Mouse (Mus musculus) MEL-GATA-1-ER (cell line): ENCODE data around the gene Foxo6.

ENCODE experiments used
- DNase-seq: peaks from one replicate; pipeline ENCODE4 v3.0.0-alpha.2; 2012; ENCODE audit warnings: low read depth; ENCODE audit errors: extremely low read depth

Foxo6 gene

DNA sequence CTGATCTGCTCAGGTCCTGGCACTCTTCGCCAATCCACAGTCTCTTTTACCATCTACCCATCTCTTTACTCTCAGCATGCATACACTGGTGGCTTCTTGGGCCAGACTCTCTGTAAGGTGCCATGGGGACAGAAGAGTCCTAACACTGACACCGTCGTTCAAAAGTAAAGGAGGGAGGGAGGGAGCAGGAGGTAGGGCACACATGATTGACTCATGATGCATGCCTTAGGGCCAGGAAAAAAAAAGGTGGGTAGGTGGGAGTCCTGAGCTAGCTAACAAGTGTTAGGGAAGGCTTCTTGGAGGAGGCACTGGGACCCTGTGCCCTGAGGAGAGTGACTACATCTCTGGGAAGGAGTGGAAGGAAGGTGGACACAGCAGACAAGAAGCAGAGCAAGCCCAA lies 1.9 kb downstream of the Foxo6 start:
- no peak for DNase-seq

DNA sequence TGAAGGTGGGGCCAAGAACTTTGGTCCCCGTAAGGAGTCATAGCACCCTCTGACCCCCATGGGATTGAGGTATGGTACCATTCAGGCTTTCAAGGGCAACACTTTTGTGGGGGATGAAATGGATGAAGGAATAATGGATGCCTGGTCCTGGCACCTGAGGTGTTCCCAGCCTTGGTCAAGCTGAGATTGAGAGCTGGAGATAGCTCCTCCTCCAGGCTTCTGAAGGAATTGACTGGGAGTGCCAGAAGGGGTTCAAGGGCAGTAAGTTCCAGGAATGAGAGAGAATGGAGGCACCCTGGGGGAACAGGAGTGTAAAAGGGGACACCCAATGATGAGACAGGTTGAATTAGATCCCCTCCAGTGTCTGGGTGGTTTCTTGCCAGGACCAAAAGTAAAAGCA lies 3.0 kb downstream of the Foxo6 start:
- DNase-seq, result no peak

DNA sequence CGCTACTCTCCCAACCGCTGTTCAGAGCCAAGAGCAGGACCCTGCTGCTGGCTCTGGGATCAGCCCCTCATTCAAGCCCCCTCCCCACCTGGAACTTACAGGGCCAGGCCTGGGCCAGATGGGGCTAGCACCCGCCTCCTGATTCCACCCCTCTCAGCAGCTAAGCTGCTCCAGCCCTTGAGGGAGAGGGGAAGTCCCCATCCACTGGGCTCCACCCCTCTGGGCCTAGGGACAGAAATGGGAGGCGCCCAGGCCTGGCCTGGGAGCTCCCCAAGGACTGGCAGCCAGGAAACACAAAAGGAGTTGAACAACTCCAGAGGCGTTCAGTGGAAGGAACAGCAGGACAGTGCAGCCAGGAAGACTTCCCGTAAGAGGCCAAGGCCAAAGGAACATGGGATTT lies 4.0 kb downstream of the Foxo6 start:
- peak; percentile 75 for DNase-seq

DNA sequence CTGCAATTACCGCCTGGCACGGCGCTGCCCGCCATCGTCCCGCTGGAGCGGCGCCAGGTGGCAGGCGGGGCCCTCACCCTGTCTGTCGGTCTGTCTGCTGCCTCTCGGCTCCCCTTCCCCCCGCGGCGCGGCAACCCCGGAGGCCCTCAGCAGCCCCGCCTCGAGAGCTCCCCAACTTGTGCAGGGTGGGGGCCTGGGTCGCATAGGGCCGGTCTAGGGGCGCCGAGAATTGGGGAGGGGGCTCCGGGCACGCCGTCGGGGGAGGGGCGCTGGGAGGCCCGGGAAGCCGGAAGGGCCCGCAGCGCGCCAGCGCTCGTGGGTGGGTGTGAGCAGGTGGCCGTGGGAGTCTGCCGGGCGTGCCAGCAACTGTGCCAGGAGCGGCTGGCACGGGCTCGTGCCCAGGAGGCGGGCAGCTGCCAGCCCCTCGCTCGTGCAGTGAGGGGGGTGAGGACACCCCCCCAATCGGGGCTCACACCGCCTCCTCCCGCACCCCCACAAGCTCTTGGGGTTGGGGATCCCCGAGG lies 4.5 kb downstream of the Foxo6 start:
- no peak for DNase-seq

DNA sequence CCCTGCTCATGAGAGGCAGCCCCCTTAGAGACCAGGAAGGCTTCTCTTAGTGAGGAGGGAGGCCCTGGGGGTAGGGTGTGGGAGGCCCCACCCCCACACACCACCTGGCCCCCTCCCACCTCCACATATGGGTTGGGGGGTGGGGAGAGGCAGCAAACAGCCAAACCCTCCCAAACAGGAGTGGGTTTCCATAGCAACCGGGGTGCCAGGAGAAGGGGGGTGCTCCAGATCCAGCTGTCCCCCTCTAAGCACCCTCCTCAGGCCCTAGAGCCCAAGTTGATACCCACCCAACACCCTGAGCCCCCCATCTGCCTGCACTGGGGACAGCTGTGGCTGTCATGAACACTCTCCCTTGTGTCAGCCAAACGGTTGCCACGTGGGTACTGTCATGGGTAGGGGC lies 6.1 kb downstream of the Foxo6 start:
- no peak for DNase-seq

DNA sequence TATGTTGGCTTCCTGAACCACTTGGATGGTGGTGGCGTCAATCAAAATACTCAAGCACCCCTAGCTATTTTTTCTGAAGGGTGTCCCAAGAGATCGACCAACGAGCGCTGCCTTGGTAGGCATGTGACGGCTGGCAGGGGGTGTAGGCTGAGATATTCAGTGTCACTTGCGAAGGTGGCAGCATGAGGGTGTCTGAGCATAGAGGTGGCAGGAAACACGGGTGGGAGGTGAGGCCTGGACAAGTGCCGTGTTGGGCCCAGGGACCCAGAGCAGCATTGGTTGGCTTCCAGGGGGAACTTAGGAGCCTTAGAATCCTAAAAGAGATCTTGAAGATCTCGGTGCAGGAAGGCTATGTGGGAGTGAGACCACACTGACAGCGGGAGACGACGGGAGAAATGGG lies 6.7 kb downstream of the Foxo6 start:
- DNase-seq, result no peak

DNA sequence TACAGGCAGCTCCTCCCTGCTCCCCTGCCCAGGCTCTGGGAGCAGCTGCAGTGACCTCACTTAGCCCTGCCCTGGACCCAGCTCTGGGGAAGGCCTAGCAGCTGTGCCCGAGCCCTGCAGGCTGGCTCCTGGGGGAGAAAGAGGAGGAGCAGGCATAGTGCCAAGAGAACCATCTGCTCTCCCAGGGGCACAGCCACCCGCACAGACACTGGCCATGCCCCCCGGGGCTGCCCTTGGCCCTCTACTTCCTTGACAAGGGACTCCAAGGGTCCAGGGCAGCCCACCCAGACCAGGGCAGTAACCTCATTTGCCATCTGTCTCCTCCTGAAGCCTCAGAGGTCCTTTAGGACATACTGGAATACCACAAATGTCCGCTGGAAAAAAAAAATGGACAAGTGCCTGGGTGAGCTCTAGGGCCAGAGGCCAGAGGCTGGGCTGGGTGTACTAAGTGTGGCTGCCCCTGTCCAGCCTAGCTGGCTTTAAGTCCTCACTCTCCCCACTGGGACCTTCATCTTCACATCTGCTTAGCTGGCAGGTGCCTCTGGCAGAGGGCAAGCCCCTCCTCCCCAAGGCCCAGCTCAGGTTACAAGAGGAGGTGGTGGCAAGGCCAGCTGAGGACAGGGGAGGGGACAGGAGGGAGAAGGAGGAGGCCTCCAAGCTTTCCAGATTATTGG lies 9.8 kb downstream of the Foxo6 start:
- DNase-seq, result no peak

DNA sequence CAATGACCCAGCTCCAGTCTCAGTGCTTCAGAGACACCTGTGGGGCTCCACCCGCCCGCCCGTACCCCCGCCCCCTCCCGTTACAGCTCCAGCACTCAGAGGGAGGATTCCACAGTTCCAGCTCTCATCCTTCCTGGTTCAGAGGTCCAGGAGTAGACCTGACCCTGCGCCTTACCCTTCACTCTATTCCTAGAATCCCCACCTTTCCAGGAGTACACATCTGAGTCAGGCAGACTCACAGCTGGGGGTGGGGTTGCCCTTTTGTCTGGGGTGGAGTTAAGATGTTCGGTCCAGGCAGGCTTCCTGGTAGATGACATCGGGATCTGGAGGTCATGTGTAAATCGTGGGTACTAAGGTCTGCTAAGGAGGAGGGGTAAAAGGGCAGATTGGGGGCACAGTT lies 11.7 kb downstream of the Foxo6 start:
- DNase-seq, result no peak

DNA sequence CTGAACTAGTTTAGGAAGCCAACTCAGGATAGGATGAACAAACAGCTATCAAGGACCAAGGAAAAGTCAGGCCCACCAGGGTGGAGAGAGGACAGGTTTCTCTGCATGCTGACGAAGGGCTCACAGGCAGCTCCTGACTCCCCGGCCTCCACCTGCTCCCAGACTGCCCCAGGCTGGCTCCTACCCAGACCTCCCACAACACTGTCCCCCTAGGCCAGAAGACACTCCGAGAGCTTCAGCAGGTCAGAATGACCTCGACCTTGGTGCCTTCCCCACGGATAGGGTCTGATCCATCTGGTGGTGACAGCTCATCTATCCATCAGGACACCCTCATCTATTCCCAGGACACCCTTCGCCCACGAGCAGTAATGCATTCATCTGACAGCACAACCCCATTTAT lies 13.6 kb downstream of the Foxo6 start:
- no peak for DNase-seq

DNA sequence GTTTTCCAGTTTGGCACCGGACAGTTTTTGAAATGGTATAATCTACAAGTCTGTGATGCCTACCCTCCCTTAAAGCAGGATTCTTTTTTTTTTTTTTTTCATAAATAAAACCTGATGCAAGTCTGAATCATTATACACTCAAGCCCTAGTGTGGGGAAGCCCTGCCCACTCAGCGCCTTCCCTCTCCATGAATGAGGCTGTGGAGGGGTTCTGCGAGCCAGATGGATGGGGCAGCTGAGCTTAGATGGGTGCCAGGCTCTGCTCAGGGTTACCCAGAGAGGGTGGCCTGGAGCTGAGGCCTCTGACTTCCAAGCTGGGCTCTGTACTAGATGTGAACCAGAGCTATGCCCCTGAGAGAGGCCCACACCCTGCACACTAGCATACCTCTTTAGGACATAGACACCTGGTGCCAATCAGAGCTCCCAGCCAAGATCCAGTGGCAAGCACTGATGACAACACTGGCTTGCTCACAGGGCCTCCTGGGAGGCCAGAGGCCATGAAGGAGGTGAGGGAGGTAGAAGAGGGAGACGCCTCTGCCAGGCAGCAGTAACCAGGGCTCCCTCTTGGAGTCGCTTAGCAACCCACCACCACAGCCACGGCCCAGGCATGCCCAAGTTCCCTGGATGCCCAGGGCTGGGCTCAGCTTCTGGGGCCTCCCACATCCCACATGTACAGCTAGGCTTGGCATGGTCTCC lies 15.1 kb downstream of the Foxo6 start:
- no peak for DNase-seq

DNA sequence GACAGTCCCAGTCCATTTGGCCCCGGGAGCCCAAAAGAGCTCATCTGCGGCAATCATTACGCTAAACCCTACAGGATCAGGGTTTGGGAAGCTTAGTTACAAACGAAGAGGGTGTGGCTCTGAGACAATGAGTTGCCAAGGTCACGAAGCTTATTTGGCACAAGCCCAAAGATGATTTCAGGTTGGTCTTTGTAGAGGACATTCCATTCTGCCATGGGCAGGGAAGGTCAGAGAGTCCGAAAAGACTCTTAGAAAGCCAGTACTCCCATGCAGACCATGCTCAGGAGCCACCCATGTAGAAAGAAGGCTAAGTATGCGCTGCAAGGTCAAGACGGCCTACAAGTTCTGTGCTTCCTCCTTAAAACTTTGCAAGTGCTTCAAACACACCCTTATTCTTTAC lies 15.9 kb downstream of the Foxo6 start:
- no peak for DNase-seq

DNA sequence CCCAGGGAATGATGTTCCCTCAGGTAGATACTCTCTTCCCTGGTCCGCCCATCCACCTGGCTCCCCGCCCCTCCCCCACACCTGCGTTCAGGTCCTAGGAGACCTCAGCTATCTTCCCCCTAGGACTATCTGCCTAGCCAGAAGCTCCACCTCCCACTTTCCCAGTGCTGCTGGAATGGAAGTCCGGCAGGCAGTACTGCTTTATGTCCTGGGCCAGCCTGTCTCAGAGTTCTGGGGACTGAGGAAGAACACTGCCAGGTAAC lies 16.3 kb downstream of the Foxo6 start:
- DNase-seq, result no peak

DNA sequence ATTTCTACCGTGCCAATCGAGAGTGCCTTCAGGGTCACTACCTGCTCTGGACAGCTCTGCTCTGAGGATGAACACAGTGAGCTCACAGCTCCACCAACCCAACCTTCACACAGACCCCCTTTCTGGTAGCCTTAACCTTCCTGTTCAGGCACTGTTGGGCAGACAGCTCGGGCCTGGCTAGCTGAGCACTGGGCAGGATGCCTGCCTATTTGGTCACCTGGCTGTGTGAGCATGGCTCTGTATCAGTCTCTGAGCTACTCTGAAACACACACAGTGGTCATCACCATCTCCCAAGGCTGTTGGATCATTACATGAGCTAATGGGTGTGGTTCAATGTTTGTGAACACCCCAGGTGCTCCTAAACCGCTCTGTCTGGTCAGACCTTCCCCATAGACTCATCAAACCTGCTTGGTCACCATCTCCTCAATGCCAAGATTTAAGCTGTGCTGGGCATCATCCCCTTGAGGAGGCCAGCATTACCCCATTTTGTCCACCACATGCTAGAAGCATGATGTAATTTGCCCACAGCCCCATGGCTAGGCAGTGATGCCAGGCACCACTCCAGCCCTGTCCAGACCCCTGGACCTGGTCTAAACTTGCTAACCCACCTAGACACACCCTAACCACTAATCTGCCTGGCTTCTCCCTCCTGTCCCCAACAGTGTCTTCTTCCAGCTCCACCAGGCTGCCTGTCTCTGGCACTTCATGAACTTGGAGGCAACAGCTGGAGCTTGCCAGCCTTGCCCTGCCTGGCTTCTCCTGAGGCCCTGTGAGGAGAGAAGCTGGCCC lies 16.8 kb downstream of the Foxo6 start:
- DNase-seq, result no peak

DNA sequence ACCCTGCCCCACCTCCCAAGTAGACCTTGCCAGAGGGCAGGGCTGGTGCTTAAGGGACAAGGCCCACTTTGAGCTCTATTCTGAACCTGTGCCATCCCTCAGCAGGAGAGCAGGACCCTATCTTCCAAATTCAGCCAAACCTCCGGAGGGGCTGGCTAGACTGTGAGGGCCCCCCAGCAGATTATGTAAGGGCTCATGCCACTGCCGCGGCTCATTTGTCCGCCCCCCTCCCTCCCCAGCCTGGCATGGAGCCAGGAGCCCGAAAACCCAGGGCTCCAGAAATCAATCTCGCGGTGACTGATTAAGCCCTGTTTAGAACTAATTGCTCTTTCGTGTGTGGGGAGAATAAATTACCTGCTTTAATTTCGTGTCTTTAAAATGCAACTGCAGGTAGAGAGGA lies 17.7 kb downstream of the Foxo6 start:
- DNase-seq, result no peak

DNA sequence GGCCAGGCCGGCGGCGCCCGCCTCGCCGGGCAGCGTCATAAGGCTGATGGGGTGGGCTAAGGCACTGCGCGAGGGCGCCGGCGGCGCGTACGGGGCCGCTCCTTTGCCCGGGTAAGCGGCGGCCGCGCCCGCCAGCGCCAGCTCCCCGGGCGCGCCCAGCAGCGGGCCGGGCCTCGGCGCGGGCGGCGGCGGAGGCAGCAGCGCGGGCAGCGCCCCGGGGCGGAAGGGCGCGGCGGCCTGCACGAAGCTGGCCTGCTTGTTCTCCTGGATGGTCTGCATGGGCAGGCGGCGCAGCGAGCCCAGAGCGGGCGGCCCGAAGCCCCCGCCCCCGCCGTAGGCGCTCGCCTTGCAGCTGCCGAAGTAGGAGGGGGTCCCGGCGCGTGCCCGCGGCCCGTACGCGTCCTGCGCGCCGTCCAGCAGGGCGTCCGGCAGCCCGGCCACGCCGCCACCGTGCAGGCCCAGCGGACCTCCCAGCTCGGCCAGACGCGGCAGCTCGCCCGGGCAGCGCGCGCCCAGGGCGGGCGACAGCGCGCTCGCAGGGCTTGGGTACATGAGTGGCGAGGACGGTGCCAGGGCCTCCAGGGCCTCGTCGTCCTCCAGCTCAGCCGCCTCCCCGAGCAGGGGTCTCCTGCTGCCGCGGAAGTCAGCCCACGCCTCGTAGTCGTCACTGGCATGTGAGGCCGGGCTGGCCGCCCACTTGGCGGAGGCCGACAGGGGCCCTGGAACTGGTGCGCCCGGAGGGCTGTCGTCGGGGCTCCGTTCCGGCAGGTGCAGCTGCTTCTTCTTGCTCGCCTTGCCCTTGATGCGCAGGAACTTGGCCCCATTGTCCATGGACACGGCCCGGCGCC lies 18.7 kb downstream of the Foxo6 start:
- no peak for DNase-seq

DNA sequence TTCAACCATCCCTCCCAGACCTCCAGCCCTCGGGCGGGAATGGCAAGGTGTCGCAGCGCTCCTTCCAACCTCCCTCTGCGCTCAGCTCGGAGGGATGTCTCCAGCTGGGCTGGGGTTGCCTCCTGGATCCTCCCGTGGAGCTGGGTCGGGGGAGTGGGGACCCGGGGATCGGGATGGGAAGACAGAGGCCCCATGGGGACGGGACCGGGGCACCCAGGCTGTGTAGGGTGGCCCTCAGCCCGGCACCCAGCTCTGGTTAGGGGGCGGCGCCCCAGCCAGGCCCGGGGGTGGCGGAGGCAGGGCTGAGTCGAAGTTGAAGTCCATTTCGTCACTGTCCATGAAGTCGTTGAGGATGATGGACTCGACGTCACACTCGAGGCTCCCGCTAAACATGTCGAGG lies 19.5 kb downstream of the Foxo6 start:
- no peak for DNase-seq

DNA sequence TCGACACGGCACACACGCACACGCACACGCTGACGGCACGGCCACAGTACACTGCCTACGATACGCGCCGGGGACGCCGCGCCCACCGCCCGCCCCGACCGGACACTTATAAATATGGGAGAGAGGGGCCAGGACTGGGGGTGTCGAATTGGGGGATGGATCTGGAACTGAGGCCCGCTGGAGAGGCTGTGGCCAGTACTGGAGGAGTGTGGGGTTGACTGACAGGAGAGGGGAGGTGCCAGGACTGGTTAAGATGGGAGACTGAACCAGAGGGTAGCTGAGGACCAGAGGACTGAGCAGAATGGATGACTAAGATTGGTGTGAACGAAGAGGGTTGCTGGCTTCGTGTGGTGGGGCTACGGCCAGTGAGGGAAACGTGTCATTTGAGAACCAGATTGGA lies 20.0 kb downstream of the Foxo6 start:
- DNase-seq, result no peak

DNA sequence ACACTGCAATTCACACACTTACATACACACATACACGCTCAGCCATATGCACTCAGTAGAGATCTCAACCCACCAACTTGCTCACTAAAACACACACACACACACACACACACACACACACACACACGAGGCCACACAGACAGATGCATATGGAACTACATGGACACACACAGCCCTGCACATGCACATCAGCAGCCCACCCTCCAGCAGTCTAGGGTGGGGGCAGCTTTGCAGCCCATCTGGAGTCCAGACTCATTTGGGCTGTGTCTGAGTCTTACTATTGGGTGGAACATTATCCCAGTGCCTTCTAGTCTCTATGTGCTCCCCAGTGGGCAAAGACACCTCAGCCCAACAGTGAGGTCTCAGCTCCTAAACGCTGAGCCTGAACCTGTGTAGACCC lies 23.0 kb downstream of the Foxo6 start:
- DNase-seq, result no peak

DNA sequence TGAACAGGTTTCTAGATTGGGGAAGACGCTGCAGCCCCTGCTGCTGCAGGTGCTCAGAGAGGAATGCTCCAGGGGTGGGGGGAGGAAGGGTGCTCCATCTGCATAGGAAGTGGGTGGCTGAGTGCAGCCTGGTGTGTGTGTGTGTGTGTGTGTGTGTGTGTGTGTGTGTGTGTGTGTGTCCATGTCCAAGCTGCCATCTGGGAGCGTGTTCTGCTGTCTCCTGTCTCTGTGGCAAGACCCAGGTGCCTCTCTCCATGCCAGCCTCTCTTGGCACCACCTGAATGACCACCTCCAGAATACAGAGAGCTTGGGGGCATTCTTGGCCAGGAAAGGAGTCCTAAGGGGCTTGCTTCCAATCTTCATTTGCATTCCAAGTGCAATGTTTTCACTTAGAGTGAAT lies 24.4 kb downstream of the Foxo6 start:
- no peak for DNase-seq

DNA sequence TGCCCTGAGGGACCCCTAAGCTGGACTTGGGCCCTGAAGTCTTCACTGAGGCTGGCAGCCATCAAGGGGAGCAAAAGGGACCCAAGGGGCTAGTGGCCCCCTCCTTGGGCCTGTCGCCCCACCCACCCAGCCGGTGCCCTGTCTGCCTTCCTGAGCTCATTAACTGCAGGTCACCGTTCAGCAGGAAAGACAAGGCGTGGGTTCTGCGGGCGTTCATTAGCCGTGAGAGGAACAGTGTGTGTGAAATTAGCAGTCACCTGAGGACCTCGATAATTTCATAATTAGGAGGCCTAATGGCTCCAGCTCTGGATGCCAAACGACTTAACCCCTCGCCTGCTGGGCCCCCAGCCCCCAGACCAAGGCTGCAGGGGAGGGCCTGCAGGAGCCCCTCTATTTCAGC lies 24.9 kb downstream of the Foxo6 start:
- no peak for DNase-seq

DNA sequence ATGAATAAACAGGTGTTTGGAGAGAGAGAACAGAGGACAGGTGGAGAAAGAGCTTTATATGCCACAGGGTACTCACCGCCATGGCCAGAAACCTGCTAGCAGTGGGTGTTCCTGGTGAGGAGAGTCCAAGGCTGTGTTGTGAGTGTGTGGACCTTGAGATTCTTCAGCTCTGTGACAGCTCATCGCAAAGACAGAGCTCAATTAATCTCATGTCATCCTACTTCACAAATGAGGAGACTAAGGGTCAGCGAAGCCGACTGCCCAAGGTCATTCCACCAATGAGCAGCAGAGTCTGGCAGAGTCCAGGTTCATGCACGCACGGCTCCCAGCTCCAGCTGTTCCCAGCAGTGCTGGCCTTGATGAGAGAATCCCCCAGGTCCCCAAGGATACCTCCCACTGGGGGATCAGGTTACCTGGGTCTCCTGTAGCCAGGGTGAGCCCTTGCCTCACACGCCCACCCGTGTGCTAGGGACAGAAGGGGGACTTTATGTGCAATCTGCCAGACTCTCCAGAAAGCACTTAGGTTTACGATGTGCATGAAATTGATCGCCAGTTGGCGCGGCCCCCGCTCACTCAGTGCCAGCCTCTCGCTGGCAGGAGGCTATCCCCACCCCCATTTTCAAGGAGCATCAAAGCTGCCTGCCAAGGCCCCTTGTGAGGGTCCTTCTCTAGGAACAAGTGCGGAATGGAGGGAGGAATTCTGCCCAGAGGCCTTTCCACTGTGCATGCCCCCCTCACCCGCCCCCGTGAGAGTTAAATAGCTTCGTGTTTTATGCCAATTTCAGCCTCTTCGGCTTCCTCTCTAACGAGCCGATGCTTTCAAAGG lies 27.6 kb downstream of the Foxo6 start:
- DNase-seq, result no peak
